Mouse (Mus musculus) layer of hippocampus, adult 8-10 months (tissue): ENCODE results near the gene Fbxo44. TPM values are rescaled to one million over a fixed set of nuclear protein-coding genes. Genes with fewer than 3 reads are reported as not detected.

Experiments
- DNase-seq, 2 experiments: peaks; one replicate each; pipeline ENCODE4 v3.0.0; 2022; ENCODE audit warnings: low spot score in 2 of 2
- total RNA-seq, 4 experiments: library from RNA; stranded (reverse); gene quantifications; 2 replicates each; pipeline ENCODE4 v1.2.4; 2022

The Fbxo44 gene
- total RNA-seq, 4 experiments from 2014 or later: 136 to 157 (median 147) TPM

DNA sequence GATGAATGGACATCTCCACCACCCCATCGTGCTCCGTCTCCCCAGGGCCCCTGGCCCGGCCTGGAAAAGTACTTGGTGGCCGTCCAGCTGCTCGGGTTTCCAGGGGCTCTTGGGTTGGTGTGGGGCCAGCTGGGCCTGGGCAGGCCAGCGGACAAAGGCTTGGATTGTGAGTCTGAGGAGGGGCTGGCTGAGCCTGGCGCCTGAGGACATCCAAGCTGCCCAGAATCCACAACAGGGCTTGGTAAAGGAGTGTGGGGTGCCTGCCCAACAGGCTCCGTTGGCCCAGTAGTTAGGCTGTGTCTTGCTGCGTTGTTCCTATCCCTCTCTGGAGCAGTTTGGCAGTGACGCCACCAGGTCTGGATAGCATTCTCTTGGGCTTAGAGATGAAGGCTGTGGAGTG, 6.1 kb upstream of the Fbxo44 start:
- peak; percentile 87 to 91 for DNase-seq

DNA sequence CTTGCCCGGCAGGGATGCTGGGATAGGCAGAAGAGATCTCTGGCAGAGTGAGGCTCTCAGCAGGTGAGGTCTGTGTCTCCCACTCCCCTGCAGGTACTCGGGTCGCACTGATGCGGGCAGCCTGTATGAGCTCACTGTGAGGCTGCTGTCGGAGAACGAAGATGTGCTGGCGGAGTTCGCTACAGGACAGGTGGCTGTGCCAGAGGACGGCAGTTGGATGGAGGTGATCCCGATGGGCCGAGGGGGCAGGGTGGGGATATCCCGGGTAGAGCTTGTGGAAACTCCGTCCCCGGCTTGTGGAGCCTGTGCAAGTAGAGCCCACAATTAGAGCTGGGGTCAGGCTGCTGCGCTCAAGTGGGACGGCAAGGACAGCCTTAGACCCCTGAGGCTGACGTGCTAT, 5.3 kb upstream of the Fbxo44 start:
- no peak for DNase-seq

GRCm38 (mm10) chr4:148164461-148164860, 4.2 kb upstream of the Fbxo44 start:
- DNase-seq: no peak

GRCm38 (mm10) chr4:148164002-148164439, 3.7 kb upstream of the Fbxo44 start:
- peak; percentile 81 to 82 for DNase-seq

DNA sequence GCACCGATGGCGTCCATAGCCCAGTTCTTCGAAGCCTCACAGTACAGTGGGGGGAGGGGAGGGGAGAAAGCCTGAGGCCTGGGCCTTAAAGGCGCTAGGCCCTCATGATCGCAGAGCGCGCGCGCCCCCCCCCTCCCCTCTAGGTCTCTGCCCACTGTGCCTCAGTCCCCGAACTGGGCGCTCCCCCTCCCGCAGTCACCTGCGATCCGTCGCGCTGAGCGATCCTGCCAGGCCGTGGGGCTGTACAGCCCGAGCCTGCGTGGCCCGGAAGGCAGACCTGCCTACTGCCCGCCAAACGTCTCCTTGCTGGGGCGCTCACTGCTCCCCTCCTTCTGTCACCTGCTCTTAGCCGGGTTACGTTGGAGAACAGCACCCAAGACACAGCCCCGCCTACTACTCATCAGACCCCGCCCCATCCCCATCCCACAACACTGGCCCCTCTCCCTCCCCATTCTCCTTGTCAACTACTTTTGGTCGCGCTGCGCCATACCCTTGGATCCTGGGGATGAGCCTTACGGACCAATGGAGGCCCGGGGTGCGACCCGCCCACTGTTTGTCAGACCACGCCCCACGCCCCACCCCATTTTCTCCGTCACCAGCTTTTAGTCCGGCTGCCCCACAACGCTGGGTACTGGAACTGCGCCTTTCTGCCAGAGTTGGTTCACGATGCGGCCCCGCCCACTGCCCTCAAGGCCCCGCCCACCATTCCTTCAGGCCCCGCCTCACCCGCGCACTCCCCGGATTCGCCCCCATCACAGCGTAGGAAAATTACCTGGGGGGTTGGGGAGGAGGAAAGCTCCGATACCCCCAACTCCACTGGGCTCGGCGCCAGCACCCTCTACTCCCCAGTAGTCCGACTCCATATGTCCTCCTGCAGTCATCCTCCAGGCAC, 492 bp downstream of the Fbxo44 start:
- DNase-seq: peak; percentile 99

- peak in 1 of 2 experiments; percentile 56 for DNase-seq
Observed at GRCm38 (mm10) chr4:148158436-148159348, 1.6 kb downstream of the Fbxo44 start.

DNA sequence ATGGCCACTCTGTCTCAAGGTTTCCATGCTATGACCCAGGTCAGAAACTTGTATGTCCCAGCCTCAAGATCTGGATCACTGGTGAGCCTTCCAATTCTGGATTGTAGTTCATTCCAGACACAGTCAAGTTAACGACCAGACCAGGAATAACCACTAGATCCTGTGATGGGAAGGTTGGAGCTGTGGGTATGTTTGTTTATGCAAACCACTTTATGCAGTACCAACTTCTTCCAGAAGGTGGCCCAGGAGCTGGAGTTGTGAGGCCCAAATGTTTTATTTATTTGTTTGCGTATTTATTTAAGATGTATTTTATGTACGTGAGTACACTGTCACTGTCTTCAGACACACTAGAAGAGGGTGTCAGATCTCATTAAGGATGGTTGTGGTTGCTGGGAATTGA, 5.3 kb downstream of the Fbxo44 start:
- DNase-seq: peak in 1 of 2 experiments; percentile 28

- no peak for DNase-seq
Observed at GRCm38 (mm10) chr4:148154006-148154405, 6.3 kb downstream of the Fbxo44 start.

- no peak for DNase-seq
Observed at GRCm38 (mm10) chr4:148152547-148152946, 7.7 kb downstream of the Fbxo44 start.

GRCm38 (mm10) chr4:148151267-148152168, 8.8 kb downstream of the Fbxo44 start, which contains the start of gene Fbxo6:
Gene Fbxo6, minus strand, starts transcription at chr4:148152140.
- peak; percentile 76 to 77 for DNase-seq

DNA sequence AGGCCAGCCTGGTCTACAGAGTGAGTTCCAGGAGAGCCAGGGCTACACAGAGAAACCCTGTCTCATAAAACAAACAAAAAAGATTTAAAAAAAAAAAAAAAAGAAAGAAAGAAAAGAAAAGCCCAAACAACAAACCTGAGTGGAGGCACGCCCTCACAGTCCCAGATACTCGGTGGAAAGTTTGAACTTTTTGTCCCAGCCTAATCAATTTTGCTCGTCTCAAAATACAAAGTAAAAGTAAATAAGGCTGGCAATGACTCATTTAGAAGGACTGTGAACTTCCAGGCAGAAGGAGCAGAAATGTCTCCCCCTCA, 9.4 kb downstream of the Fbxo44 start:
- no peak for DNase-seq

DNA sequence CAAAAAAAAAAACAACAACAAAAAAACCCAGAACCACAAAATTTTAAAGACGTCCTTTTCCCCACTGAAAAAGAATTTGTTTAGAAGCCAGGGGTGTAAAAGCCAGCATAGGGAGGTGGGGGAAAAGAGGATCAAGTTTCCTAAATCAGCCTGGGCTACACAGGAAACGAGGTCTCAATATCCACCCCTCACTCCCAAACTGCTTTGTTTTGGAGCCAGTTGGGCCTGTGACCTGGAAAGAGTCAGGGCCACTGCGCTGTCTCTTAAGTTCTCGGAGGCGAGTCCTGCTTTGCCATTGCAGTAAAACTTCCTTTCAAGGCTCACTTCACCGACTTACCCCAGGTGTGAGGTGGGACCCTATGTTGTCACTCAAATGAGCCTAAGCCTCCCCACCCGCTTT, 10.0 kb downstream of the Fbxo44 start:
- no peak for DNase-seq

- no peak for DNase-seq
Observed at GRCm38 (mm10) chr4:148149540-148149939, 10.7 kb downstream of the Fbxo44 start.

DNA sequence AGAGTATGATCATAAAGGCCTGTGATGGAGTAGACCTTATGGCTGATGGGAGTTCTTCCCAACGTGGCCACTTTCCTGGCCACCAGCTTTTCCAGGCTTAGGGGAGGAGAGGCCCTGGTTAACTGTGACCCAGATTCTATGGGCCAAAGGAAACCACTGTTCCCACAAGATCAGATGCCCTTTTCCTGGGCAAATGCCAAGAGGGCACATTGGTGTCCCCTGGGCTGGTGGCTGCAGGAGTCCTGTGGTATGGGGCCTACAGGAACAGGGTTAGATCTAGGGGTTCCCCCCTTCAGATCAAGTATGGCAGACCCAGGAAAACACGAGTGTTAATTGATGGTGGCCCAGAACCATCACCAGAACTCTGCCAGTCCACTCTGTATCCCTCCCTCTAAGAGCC, 12.6 kb downstream of the Fbxo44 start:
- no peak for DNase-seq

DNA sequence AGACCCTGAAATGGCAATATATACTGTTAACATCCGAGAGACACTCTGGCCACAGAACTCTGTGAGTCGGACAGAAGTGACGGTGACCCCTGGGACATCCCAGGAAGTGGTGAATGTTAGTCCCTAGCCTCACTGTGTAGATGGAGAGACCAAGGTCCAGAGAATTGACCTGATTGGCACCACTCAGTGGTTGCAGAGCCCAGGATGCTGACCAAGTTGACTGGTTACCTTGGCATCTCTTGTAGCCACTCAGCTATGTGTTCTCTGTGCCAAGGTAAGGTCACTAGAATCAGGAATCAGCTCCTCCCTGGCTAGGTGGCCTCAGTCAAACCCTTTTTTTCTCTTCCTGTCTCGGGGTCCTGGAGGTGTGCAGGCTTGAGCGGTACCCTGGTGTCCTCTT, 16.6 kb downstream of the Fbxo44 start:
- no peak for DNase-seq

DNA sequence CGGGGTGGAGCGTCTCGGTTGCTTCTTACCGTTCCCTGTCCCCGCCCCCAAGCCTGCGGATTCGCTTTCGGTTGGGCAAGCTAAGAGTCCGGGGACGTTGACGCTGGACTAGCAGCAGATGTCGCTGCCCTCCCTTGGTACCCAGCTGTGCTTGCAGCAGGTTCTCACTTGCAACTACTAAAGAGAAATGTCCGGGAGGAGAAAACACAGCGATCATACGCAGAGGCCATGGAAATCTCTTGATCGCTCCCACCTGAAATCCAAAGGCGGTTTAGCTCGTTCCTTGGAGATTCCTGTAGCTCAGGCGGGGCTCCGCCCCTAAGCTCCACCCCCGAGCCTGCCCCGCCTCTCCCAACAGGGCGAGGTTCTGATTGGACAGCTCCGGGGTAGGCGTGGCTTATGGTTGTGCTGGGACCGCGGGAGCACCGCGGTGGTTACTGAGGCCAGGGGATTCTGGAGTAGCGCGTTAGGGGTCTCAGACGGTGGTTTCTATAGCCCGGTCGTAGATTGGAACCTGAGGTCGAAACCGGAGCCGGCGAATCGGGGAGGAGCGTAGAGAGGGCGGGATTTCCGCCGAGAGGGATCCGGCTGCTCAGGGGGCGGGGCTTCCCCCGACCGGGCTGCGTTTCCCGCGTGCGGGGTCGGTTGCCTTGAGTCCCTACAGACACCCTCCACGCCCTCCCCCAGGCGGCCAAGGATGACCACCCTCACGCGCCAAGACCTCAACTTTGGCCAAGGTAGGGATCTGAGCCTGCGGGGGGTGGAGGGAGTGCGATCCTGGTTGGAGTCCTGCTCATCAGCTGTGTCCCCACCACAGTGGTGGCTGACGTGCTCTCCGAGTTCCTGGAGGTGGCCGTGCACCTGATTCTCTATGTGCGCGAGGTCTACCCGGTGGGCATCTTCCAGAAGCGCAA, 19.9 kb downstream of the Fbxo44 start:
- peak; percentile 89 to 93 for DNase-seq

GRCm38 (mm10) chr4:148139767-148140097, 20.6 kb downstream of the Fbxo44 start:
- DNase-seq: no peak

GRCm38 (mm10) chr4:148137503-148137902, 22.8 kb downstream of the Fbxo44 start:
- no peak for DNase-seq

GRCm38 (mm10) chr4:148134988-148135387, 25.3 kb downstream of the Fbxo44 start:
- no peak for DNase-seq

- no peak for DNase-seq
Observed at GRCm38 (mm10) chr4:148131497-148132081, 28.7 kb downstream of the Fbxo44 start.
